Mouse (Mus musculus) v-Abl transformed pro-B cells (cell line): ENCODE results near the gene Zfp784.

ENCODE experiments used
- in situ Hi-C, 2 experiments: fragments of 400-800 bp; cut with MboI; formaldehyde crosslinking; loops; one replicate each; pipeline ENCODE4 v1.15.1; 2025; ENCODE audit not compliant: unreplicated experiment in 2 of 2

Zfp784 gene

DNA sequence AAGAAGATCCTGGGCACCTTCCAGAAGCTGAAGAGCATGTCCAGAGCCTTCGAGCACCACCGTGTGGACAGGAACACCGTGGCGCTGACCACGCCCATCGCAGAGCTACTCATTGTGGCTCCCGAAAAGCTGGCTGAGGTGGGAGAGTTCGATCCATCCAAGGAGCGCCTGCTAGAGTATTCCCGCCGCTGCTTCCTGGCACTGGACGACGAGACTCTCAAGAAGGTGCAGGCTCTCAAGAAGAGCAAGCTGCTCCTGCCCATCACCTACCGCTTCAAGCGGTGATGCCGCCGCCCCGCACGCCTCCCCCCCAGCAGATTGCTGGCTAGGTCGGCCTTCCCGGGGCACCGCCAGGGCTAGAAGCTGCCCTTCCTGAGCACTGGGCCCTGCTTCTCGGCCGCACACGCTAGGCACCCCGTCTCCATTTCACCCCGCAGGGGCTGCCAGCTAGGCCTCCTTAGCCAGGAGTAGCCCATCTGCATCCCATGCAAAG, 22.0 kb upstream of the Zfp784 start:
- in situ Hi-C loops: loop anchor here (10.0 to 25.0 kb wide), 2 partner anchors 398 to 1095 kb away; partner anchors contain the start of genes Ppp6r1 (in 1 of the 2) and Zfp787 (in 1 of the 2)

DNA sequence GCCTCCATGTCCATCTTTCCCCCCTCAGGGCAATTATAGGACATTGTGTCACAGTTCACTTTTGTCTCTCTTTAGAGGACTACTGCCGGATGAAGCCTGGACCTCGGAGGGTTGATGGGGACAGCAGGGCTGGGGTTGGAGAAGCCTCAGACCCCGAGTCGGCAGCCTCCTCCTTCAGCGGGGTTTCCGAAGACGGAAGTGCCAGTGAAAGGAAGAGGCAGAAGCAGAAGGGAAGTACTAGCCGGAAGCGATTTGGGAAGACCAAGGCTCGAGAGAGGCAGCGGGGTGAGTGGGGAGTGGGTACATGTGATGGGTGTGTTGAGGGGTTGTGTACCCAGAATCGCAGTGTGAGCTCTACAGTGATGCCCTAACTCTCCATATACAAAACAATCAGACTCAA, 21.2 kb upstream of the Zfp784 start:
- in situ Hi-C loops: loop anchor here (10.0 to 25.0 kb wide), 2 partner anchors 397 to 515 kb away; partner anchors contain the start of genes Ppp6r1 (in 1 of the 2) and Syt5 (in 1 of the 2)

DNA sequence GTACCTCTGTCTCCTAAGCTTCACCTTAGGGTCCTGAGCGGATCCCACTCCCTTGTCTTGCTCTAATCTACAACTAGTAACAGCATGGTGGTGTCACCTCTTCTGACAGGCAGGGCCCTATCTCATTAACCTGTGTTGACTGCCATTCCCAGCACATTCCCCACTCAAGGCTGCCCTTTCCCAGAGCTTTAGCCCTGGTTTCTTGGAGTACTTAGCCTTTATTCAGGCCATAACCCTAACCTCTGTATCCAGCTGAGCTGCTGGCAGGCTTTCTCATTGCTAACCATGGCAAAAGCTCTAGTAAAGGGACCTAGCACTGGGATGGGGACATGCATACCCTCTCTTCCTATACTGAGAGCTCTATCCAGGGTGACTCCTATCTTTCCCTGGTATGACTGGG, 20.4 kb upstream of the Zfp784 start:
- in situ Hi-C loops: loop anchor here (10.0 to 25.0 kb wide), 2 partner anchors 396 to 514 kb away; partner anchors contain the start of genes Ppp6r1 (in 1 of the 2) and Syt5 (in 1 of the 2)

DNA sequence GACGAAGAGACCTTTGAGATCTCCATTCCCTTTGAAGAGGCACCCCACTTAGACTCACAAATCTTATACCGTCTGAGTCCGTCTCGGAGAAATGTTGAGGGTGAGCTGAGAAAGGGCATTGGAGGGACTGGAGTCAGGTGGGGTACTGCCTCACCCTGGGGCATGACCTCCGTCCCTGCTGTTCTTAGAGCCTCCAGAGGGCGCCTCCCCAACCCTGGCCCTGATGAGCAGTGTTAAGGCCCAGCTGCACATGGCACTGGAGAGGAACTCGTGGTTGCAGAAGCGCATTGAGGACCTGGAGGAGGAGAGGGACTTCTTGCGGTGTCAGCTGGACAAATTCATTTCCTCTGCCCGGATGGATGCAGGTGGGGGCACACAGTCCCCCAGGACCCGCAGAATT, 19.6 kb upstream of the Zfp784 start:
- in situ Hi-C loops: loop anchor here (10.0 to 25.0 kb wide), 2 partner anchors 396 to 513 kb away; partner anchors contain the start of genes Ppp6r1 (in 1 of the 2) and Syt5 (in 1 of the 2)

DNA sequence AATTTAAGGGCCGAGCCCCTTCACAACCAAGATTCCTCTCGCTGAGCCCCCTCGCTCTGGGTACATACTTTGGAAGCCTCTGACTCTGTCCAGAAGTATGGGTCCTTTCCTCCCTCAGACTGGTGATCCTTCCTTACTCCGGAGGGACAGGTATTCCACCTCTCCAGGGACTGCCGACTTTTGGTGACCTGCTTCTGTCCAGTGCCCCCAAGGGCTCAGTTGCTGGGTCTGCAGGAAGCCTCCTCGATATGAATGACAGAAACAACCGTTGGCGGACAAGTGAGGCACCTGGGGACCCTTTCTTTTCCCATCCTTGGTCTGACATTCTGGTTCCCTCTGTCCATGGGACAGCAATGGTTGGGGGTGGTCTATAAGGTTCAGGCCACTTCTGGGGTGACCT, 19.1 kb upstream of the Zfp784 start:
- in situ Hi-C loops: loop anchor here (10.0 to 25.0 kb wide), 2 partner anchors 395 to 513 kb away; partner anchors contain the start of genes Ppp6r1 (in 1 of the 2) and Syt5 (in 1 of the 2)

DNA sequence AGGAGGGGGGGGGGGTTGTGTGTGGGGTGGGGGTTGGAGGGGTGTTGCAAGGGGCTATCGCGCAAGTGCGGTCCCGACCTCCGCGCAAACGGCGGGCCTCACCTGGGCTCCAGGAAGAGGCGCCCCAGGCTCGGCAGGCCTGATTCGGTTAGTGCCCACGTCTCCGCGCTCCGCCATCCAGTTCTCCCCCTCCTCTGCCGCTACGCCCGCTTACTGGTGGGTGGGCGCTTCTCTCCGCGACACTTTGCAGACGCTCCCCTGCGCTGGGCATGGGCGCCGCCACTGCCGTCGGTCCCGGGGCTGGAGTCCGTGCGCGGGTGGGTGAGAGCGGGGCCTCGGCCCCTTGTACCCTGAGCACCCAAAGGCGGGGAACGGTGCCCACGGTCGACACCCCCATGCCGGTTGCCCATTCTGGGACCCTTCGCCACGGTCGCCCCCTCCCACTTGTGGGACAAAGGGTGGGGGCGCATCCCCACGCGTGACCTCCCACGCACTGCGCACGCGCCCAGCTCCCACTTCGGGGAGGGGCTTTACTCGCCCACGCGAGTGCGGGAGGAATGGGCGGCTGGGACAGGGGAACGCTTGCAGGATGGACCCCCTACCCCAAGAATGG, 18.5 kb upstream of the Zfp784 start:
- in situ Hi-C loops: loop anchor here (10.0 to 25.0 kb wide), 2 partner anchors 394 to 512 kb away; partner anchors contain the start of genes Ppp6r1 (in 1 of the 2) and Syt5 (in 1 of the 2)

DNA sequence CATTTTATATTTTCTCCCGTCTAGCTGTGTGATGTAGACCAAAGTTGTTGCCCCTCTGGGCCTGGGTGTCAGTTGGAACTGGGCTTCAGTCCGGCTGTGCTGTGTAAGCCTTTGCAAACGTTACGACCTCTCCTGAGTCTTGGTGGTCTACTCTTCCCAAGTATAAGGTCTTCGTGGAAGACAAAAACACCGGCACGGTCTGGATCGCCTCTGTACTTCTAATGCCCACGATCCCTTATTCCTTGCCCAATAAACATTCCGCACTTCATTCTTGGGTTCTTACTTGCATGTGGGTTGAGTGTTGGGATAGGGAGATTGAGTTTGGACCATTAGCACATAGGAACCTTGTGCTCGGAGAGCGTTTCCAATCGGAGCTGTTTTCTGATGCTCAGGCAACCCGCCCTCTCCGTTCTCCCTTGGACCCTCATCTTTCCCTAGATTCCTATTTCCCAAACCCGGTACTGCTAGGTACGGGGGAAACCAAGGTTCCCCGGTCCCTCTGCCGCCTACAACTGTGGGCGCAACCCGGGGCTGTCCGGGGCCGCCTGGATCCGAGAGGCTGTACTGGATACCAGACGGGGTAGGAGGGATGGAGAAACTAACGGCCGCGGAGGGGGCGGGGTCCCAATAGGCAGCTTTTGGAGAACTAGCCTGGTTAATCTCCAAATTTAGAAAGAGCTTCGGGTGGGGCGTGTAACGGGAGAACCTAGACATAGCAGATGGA, 15.4 kb upstream of the Zfp784 start:
- in situ Hi-C loops: loop anchor here (10.0 to 25.0 kb wide), 2 partner anchors 391 to 509 kb away; partner anchors contain the start of genes Ppp6r1 (in 1 of the 2) and Syt5 (in 1 of the 2)

DNA sequence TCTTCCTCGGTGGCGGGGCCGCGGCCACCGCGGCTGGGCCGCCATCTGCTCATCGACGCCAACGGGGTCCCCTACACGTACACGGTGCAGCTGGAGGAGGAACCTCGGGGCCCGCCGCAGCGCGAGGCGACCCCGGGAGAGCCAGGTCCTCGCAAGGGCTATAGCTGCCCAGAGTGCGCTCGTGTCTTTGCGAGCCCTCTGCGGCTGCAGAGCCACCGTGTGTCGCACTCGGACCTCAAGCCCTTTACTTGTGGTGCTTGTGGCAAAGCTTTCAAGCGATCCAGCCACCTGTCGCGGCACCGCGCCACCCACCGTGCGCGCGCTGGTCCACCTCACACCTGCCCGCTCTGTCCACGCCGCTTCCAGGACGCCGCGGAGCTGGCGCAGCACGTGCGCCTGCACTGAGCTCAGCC, 14.7 kb upstream of the Zfp784 start:
- in situ Hi-C loops: loop anchor here (10.0 to 25.0 kb wide), 2 partner anchors 391 to 508 kb away; partner anchors contain the start of genes Ppp6r1 (in 1 of the 2) and Syt5 (in 1 of the 2)

DNA sequence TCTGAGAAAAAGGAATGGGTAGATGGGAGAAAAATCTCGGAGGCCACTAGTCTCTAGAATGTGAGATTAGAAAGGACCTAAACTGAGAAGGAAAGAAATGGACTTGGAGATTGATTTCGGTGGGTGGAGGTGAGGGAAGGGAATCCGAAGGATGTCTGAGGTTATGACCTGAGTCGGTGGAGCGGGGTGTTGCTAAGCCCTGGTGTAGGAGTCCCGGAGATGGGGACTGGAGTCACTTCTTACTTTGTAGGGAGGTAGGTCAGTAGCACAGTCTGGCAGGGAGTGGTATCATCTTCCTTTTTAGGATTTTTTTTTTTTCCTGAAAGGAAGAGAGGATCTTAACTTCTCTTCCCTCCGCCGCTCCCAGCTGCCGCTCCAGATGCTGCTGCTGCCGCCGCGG, 14.2 kb upstream of the Zfp784 start:
- in situ Hi-C loops: loop anchor here (10.0 to 25.0 kb wide), 2 partner anchors 390 to 508 kb away; partner anchors contain the start of genes Ppp6r1 (in 1 of the 2) and Syt5 (in 1 of the 2)

DNA sequence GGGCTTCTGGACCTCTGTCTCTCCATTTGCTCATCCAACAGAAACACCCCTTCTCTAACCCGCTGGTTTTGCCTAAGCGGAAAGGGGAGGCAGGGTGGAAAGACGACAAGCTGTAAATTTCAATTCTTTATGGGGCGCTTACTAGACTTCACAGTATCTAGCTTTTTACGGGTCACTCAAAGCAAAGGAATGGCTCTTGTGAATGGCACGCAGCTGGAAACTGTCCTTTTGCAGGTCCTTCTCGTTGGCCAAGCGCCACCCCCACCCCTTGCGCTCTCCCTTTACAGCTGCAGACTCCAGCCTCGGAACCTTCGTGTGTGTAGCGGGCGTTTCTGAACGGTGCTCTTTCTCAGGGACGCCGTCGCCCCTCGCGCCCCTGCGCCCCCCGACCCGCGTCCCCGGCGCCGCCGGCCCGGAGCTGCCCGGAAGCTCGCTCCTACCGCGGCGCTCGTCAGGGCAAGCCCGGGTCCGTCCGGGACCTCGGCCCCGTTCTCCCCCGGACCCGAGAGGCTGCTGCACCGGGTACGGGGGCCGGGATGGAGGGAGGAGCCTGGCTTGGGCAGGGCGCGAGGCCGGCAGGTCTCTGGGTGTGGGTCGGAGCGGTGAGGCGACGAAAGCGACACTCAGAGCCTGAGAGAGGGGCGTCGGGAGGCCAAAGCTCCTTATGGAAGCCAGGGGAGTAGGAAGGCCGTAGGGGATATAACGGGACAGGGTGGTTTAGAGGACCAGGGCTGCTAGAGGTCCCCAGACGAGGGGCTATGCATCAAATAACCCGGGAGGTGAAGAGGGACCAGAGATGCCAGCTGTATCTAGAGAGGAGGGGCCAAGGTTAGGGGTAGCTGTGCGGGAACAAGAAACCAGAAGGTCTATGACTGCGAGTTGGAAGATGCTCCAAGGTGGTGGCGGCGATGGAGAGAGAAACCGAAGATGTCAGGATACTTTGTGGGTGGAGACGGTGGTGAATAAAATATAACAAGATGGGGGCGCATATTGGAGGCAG, 13.2 kb upstream of the Zfp784 start, which contains the start of gene Zfp580:
Gene Zfp580 (plus strand): TSS at position 346 of the 1,000 bp plus-strand sequence.
- in situ Hi-C loops: loop anchor here (10.0 to 25.0 kb wide), 2 partner anchors 389 to 507 kb away; partner anchors contain the start of genes Ppp6r1 (in 1 of the 2) and Syt5 (in 1 of the 2)

DNA sequence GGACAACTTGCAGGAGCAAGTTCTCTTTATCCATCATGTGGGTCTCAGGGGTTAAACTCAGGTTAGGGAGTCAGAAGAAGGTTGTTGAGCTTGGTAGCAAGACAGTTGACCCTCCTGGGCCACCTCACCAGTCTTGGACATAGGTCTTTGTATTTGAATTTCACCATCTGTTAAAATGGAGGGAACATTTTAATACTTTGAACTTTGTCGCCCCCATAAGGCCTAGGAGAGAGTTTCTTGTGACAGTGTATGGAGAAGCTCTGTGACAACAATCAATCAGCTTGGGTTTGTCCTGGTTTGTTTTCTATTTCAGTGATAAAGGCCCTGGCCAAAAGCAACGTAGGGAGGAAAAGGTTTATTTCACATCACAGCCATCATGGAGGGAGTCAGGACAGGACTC, 9.1 kb upstream of the Zfp784 start:
- in situ Hi-C loops: loop anchor here (5.0 to 25.0 kb wide), 3 partner anchors 105 to 1760 kb away; partner anchors contain the start of genes Galp (in 2 of the 2), Myadm (in 1 of the 2) and Prkcg (in 1 of the 2)

DNA sequence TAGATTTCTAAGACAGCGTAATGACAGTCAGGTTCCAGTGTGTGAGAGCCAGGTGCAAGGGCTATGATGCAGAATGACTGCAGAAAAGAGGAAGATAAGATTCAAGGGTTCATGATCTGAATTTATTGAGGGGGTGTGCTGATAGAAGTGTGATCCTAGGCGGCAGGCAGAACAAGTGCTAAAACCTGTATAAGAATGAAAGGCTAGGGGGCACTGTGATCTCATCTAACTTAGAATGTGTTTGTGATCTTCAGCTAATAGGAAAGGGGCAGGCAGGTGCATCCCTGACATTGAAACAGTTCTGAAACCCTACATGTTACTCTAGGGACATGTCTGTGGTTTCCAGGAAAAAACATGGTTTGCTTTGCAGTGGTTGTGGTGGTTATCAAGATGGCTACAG, 7.9 kb upstream of the Zfp784 start:
- in situ Hi-C loops: loop anchor here (5.0 to 25.0 kb wide), 3 partner anchors 104 to 1759 kb away; partner anchors contain the start of genes Galp (in 2 of the 2), Myadm (in 1 of the 2) and Prkcg (in 1 of the 2)

DNA sequence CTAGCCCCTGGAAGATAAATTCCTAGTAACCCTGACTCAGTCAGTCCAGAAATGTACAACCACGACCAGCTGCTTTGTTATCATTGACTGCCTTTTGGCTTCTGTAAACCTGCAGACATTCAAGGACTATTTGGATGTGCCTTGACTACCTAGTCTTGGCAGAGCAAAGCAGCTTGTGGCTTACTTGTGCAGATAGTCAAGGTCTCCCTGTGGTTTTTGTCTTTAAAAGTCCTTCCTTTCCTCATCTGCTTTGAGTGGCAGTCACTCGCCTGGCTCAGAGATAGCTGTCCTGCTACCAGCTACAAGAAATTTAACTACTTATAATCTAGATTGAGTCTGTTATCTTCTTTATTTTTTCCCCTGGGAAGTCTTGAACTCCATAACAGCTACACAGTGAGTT, 6.7 kb upstream of the Zfp784 start:
- in situ Hi-C loops: loop anchor here (5.0 to 25.0 kb wide), 3 partner anchors 103 to 1758 kb away; partner anchors contain the start of genes Galp (in 2 of the 2), Myadm (in 1 of the 2) and Prkcg (in 1 of the 2)

DNA sequence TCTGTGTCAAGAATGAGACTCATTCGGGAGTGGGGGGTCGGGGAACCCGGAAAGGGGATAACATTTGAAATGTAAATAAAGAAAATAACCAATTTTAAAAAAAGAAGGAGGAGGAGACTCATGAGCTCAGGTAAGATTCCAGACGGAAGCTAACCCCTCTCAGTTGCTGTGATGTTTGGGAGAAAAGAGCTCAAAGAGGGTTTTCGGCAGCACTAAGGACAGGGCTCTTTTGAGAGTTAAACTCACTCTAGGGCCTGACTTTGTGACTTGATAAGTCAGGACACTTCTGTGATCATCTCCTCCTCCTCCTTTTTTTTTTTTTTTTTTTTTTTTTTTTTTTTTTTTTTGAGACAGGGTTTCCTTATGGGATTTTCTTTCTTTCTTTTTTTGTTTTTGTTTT, 694 bp upstream of the Zfp784 start:
- in situ Hi-C loops: loop anchor here in 1 of 2 experiments (10.0 to 25.0 kb wide), 2 partner anchors 1116 to 1752 kb away; partner anchors contain the start of genes Myadm, Prkcg and Zfp787

DNA sequence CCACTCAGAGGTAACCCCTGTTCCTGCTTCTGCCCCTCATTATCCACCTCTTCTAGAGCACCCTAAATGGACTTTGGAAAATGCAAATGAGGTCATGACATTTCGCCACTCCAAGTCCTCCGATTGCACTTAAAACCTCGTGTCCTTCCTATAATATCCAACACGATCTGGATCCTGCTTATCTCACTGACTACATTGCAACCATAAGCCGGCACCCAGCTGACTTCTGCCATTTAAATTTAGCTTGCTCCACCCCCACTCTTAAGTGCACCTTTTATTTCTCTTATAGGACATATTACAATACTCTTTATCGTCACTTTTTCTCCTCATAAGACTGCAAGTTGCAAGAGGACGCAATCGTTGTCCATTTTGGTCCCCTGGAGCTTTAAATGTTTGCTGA, 779 bp downstream of the Zfp784 start:
- in situ Hi-C loops: loop anchor here in 1 of 2 experiments (10.0 to 25.0 kb wide), 2 partner anchors 1117 to 1750 kb away; partner anchors contain the start of genes Myadm, Prkcg and Zfp787

DNA sequence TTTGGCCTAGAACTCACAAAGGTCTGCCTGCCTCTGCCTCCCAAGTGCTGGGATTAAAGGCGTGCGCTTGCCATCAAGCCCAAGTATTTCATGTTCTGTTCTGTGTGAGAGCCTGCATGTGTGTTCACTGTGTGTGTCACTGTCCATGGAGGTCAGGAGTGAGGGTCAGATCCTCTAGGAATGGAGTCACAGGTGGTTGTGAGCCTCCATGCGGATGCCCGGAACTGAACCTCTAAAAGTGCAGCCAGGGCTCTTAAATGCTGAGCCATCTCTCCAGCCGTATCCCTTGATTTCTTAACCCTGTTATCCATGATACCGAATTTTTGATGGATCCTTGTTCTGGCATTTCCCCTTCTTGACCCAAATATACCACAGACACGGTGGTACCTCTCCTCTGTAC, 1.2 kb downstream of the Zfp784 start:
- in situ Hi-C loops: loop anchor here in 1 of 2 experiments (10.0 to 25.0 kb wide), 2 partner anchors 1118 to 1750 kb away; partner anchors contain the start of genes Myadm, Prkcg and Zfp787

DNA sequence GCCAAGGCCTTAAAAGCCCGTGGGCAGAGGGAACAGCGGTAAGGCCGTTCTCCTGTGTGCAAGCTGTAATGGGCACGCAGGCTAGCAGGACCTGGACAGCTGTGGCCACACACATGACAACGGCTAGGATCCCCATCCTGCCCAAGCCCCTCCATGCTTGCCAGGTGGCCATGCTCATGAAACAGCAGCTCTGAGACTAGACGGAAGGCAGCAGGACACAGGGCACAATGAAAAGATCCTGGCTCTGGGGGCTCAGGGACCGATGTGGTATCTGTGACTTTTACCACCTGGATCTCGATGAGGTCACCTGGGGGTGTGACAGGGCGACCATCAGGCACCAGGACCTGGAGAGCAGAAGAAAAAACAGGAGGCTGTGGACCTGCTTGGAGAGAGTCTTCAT, 2.1 kb downstream of the Zfp784 start:
- in situ Hi-C loops: loop anchor here in 1 of 2 experiments (10.0 to 25.0 kb wide), 2 partner anchors 1119 to 1749 kb away; partner anchors contain the start of genes Myadm, Prkcg and Zfp787

DNA sequence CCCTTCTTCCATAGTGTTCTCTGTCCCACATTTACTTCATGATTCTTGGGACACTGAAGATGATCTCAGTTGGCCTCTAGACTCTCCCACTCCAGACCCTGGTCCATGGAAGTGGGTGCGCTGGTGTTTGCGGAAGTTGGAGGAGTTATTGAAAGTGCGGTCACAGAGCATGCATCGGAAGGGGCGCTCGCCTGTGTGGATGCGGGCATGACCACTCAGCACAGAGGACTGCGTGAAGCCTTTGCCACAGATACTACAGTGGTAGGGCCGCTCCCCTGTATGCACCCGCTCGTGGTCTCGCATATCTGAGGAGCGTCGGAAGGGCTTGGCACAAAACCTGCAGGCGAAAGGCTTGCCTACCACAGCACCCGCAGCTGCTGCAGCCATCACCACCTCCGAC, 2.6 kb downstream of the Zfp784 start:
- in situ Hi-C loops: loop anchor here in 1 of 2 experiments (10.0 to 25.0 kb wide), 2 partner anchors 1119 to 1748 kb away; partner anchors contain the start of genes Myadm, Prkcg and Zfp787
